8 mouse cellular contexts compared by ENCODE assay signal in the genomic region with DNA sequence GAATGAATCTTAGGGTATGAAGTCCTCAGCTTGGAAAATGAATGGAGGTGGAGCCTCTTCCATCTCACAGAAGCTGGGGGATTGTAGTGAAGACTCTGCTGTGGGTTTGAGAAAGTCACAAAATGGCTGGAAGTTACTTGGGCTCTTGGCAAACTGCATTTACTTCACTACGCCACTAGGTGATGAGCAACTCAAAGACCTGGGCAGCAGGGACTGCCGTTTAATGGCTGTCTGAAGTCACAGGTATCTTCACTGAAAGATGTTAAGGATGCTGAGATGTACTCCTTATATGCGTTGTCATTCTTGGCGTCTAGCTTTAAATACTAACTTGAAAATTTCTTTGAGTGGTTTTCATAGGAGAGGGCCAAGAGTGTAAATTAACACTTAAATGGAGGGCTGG. TPM values are rescaled to one million over a fixed set of nuclear protein-coding genes. Genes with fewer than 3 reads are reported as not detected.
DNase-seq lines count a peak whose midpoint lies in the region; ATAC-seq and TF ChIP-seq lines count a peak whose summit lies in the region.

No protein-coding gene starts in this region.

- TF ChIP-seq CTCF in liver, embryonic 14.5 days (IDR thresholded peaks at IDR 0.05; ENCODE audit: low read depth): peak; percentile 92

- no peaks in the 10 kb centered on the region; the same call in 1 of the 2 replicates for H3K4me1 ChIP-seq in midbrain, embryonic 11.5 days (ENCODE audit: control insufficient read depth, insufficient read depth, low read length)
- H3K4me1 ChIP-seq in midbrain, embryonic 10.5 days: peaks cover 2% of the 10 kb centered on the region; the same call in 1 of the 2 replicates
- H3K4me1 ChIP-seq in liver, embryonic 14.5 days (replicated peaks; ENCODE audit: control insufficient read depth in 2 of 2, insufficient read depth in 2 of 2, low read length in 1 of 2): peaks cover 16 to 18% of the 10 kb centered on the region in 2 experiments

- no peaks in the 10 kb centered on the region for H3K9me3 ChIP-seq in midbrain, embryonic 11.5 days (ENCODE audit: control insufficient read depth, low read length)
- H3K9me3 ChIP-seq in midbrain, embryonic 10.5 days (replicated peaks): no peaks in the 10 kb centered on the region; the same call in 1 of the 2 replicates
- H3K9me3 ChIP-seq in liver, embryonic 14.5 days (ENCODE audit: control insufficient read depth, low read length): no peaks in the 10 kb centered on the region

- 61% methylated on average over 4 of the region's 4 CpGs for WGBS in midbrain, embryonic 11.5 days
- WGBS in midbrain, embryonic 10.5 days: 66% methylated on average over 4 of the region's 4 CpGs
- WGBS in liver, embryonic 14.5 days (ENCODE audit: insufficient replicate concordance): 41% methylated on average over 4 of the region's 4 CpGs

- H3K4me3 ChIP-seq in midbrain, embryonic 11.5 days (ENCODE audit: low read depth, low read length): no peak overlapping the region
- H3K4me3 ChIP-seq in midbrain, embryonic 10.5 days: no peak overlapping the region
- H3K4me3 ChIP-seq in liver, embryonic 14.5 days (ENCODE audit: insufficient read depth in 1 of 2, low read depth in 2 of 2, low read length in 2 of 2): no peak overlapping the region

- DNase-seq in adrenal gland, postnatal 14 days: peak; percentile 54
- DNase-seq in adrenal gland, postnatal 4 days (ENCODE audit: low spot score in 2 of 2): no peak
- DNase-seq in midbrain, embryonic 11.5 days (ENCODE audit: low spot score, missing footprints): peak; percentile 81
- no peak for DNase-seq in midbrain, embryonic 10.5 days (ENCODE audit: low spot score)
- peak; percentile 47 for DNase-seq in cerebellum, adult 9-11 months
- DNase-seq in liver, embryonic 14.5 days (ENCODE audit: low read depth in 3 of 3, low spot score in 3 of 3): peak in 2 of 3 experiments; percentile 33 to 46
- DNase-seq in thymus, postnatal 14 days: peak; percentile 44
- DNase-seq in ovary, postnatal 14 days (ENCODE audit: low spot score): no peak

- H3K27ac ChIP-seq in midbrain, embryonic 11.5 days (ENCODE audit: low read depth, low read length): no peak overlapping the region
- H3K27ac ChIP-seq in midbrain, embryonic 10.5 days (replicated peaks): no peak overlapping the region
- H3K27ac ChIP-seq in liver, embryonic 14.5 days: no peak overlapping the region

- H3K9ac ChIP-seq in midbrain, embryonic 11.5 days (ENCODE audit: low read length): no peak overlapping the region
- no peak overlapping the region for H3K9ac ChIP-seq in liver, embryonic 14.5 days (replicated peaks)

- no peak overlapping the region for H3K4me2 ChIP-seq in midbrain, embryonic 11.5 days
- no peak overlapping the region for H3K4me2 ChIP-seq in liver, embryonic 14.5 days (ENCODE audit: low read depth)

- no peaks in the 10 kb centered on the region for H3K27me3 ChIP-seq in midbrain, embryonic 11.5 days (ENCODE audit: control insufficient read depth, insufficient read depth, low read length)
- H3K27me3 ChIP-seq in midbrain, embryonic 10.5 days (ENCODE audit: low read depth, poor library complexity, severe bottlenecking): no peaks in the 10 kb centered on the region
- H3K27me3 ChIP-seq in liver, embryonic 14.5 days (ENCODE audit: control insufficient read depth, insufficient read depth, low read length): no peaks in the 10 kb centered on the region

- peaks cover 9% of the 10 kb centered on the region; the same call in 1 of the 2 replicates for H3K36me3 ChIP-seq in midbrain, embryonic 11.5 days (ENCODE audit: control insufficient read depth, insufficient read depth, low read length)
- H3K36me3 ChIP-seq in midbrain, embryonic 10.5 days: peaks cover 95% of the 10 kb centered on the region
- peaks cover 2% of the 10 kb centered on the region; the same call in 1 of the 2 replicates for H3K36me3 ChIP-seq in liver, embryonic 14.5 days (replicated peaks; ENCODE audit: control insufficient read depth, insufficient read depth, low read depth)

- no peak for TF ChIP-seq EP300 in liver, embryonic 14.5 days (IDR thresholded peaks at IDR 0.05; ENCODE audit: low read depth)

- no peak for ATAC-seq in midbrain, embryonic 11.5 days (ENCODE audit: low FRiP score)
- ATAC-seq in liver, embryonic 14.5 days (ENCODE audit: insufficient read depth): no peak

RNA-seq across cellular contexts. Expression of a gene that starts 19.1 kb away (rescaled TPM):
- 260 TPM in 2 replicates for total RNA-seq in adrenal gland, postnatal 14 days (2021)
- total RNA-seq in adrenal gland, postnatal 4 days (2021): 100 to 1,000 TPM; 273 to 288 TPM
- 418 and 497 TPM in 2 replicates for polyA plus RNA-seq in midbrain, embryonic 11.5 days (2014; fragmentation: Nextera tagmentation; extraction: Ambion mirVana)
- 321 and 408 TPM in 2 replicates for polyA plus RNA-seq in midbrain, embryonic 10.5 days (2016; fragmentation: Nextera tagmentation; extraction: Ambion mirVana)
- polyA plus RNA-seq in liver, embryonic 14.5 days (2012; rRNA removed): 124 and 136 TPM in 2 replicates
- polyA plus RNA-seq in liver, embryonic 14.5 days (2014; fragmentation: Nextera tagmentation; extraction: Ambion mirVana): 188 and 220 TPM in 2 replicates

Comparison
In these comparisons a context has a peak if more than half of its experiments do, and no peak if none do; other contexts are left out.
1. DNase-seq: peak in adrenal gland, postnatal 14 days (single experiment), midbrain, embryonic 11.5 days (single experiment), cerebellum, adult 9-11 months (single experiment), liver, embryonic 14.5 days (2 of 3) and thymus, postnatal 14 days (single experiment); none in adrenal gland, postnatal 4 days (0 of 2), midbrain, embryonic 10.5 days (single experiment) and ovary, postnatal 14 days (single experiment).